Mouse (Mus musculus) kidney, embryonic 14.5 days (tissue): Measurements from ENCODE around the gene Krt73. TPM values are rescaled to one million over a fixed set of nuclear protein-coding genes. Genes with fewer than 3 reads are reported as not detected.

Experiments
- polyA plus RNA-seq: library from polyadenylated mRNA; unstranded; fragments of >200 nt; fragmentation: Nextera tagmentation; extraction: Ambion mirVana; gene quantifications from 2 replicates; pipeline ENCODE4 v1.2.1, GENCODE M21; 2014

Gene Krt73
- polyA plus RNA-seq, 1 experiment from 2014 or later = not detected

Other genes starting within 250 kb of the Krt73 start
- 0.17 and 0.22 TPM in 2 replicates for gene Krt90, start 239.4 kb downstream of the Krt73 start, polyA plus RNA-seq
- 0.11 and 0.23 TPM in 2 replicates for gene Krt75, start 228.4 kb downstream of the Krt73 start, polyA plus RNA-seq
- not detected in 2 replicates for gene Gm5414, start 174.2 kb downstream of the Krt73 start, polyA plus RNA-seq
- not detected in 2 replicates for gene Gm5478, start 155.0 kb downstream of the Krt73 start, polyA plus RNA-seq
- not detected in 2 replicates for gene Krt6b, start 122.1 kb downstream of the Krt73 start, polyA plus RNA-seq
- not detected in 2 replicates for gene Krt6a, start 108.0 kb downstream of the Krt73 start, polyA plus RNA-seq
- not detected in 2 replicates for gene Krt5, start 89.4 kb downstream of the Krt73 start, polyA plus RNA-seq
- not detected in 2 replicates for gene Krt71, start 59.2 kb downstream of the Krt73 start, polyA plus RNA-seq
- not detected in 2 replicates for gene Krt72, start 15.9 kb downstream of the Krt73 start, polyA plus RNA-seq
- gene Krt2, start 15.8 kb upstream of the Krt73 start, polyA plus RNA-seq = not detected in 2 replicates
- 0.93 and 1.8 TPM in 2 replicates for gene Krt1, start 48.4 kb upstream of the Krt73 start, polyA plus RNA-seq
- gene Krt77, start 67.4 kb upstream of the Krt73 start, polyA plus RNA-seq = 0.06 TPM in 1 of 2 replicates, not detected in the other
- not detected in 2 replicates for gene Krt76, start 90.6 kb upstream of the Krt73 start, polyA plus RNA-seq
- 0.11 and 0.38 TPM in 2 replicates for gene Krt4, start 122.4 kb upstream of the Krt73 start, polyA plus RNA-seq
- 0.41 and 0.49 TPM in 2 replicates for gene Krt79, start 138.0 kb upstream of the Krt73 start, polyA plus RNA-seq
- not detected in 2 replicates for gene Krt78, start 151.9 kb upstream of the Krt73 start, polyA plus RNA-seq
- gene Krt8, start 202.1 kb upstream of the Krt73 start, polyA plus RNA-seq = 179 and 184 TPM in 2 replicates
- 140 and 164 TPM in 2 replicates for gene Krt18, start 225.8 kb upstream of the Krt73 start, polyA plus RNA-seq